Mouse (Mus musculus) heart, embryonic 13.5 days (tissue): ENCODE data around the gene Sdk2. TPM values are rescaled to one million over a fixed set of nuclear protein-coding genes. Genes with fewer than 3 reads are reported as not detected.

Experiments
- ATAC-seq: fragments of 200-750 bp; cut with Nextera tagmentation; 2 replicates; pipeline ENCODE4 v1.8.0; 2017; ENCODE audit warnings: moderate TSS enrichment; ENCODE audit not compliant: insufficient number of reproducible peaks, low FRiP score, low TSS enrichment; ENCODE audit errors: extremely low read depth
- H3K27ac ChIP-seq: fragments of 300-500 bp; sonication (generic); replicated peaks from 2 replicates; pipeline ENCODE4 v1.5.1; 2015; ENCODE audit warnings: moderate library complexity, mild to moderate bottlenecking, inconsistent platforms
- H3K27me3 ChIP-seq: fragments of 300-500 bp; sonication (generic); replicated peaks from 2 replicates; pipeline ENCODE4 v1.6.1; 2015; ENCODE audit warnings: mild to moderate bottlenecking, inconsistent platforms
- H3K36me3 ChIP-seq: fragments of 300-500 bp; sonication (generic); 2 replicates; pipeline ENCODE4 v1.6.1; 2015; ENCODE audit warnings: mild to moderate bottlenecking, inconsistent platforms
- H3K4me1 ChIP-seq: fragments of 300-500 bp; sonication (generic); 2 replicates; pipeline ENCODE4 v1.6.1; 2015; ENCODE audit warnings: inconsistent platforms
- H3K4me2 ChIP-seq: fragments of 300-500 bp; sonication (generic); 2 replicates; pipeline ENCODE4 v1.6.1; 2015; ENCODE audit warnings: inconsistent platforms, mild to moderate bottlenecking, moderate library complexity
- H3K4me3 ChIP-seq: fragments of 300-500 bp; sonication (generic); 2 replicates; pipeline ENCODE4 v1.5.1; 2015; ENCODE audit warnings: moderate library complexity, mild to moderate bottlenecking, inconsistent platforms
- H3K9ac ChIP-seq: fragments of 300-500 bp; sonication (generic); 2 replicates; pipeline ENCODE4 v1.6.1; 2015; ENCODE audit warnings: inconsistent platforms, mild to moderate bottlenecking, moderate library complexity
- H3K9me3 ChIP-seq: fragments of 300-500 bp; sonication (generic); 2 replicates; pipeline ENCODE4 v1.6.1; 2016; ENCODE audit warnings: inconsistent platforms
- WGBS: fragments of 180-500 bp; shearing (Covaris S2); methylation state at CpG from one replicate; pipeline ENCODE4 v1.1.7; 2015; ENCODE audit warnings: mixed read lengths; 5-methylcytosine and 5-hydroxymethylcytosine counted together
- polyA plus RNA-seq: library from polyadenylated mRNA; unstranded; fragments of >200 nt; fragmentation: Nextera tagmentation; extraction: Ambion mirVana; gene quantifications from 2 replicates; pipeline ENCODE4 v1.2.1, GENCODE M21; 2015

Gene Sdk2
- polyA plus RNA-seq, 1 experiment from 2014 or later: 1.9 TPM

DNA sequence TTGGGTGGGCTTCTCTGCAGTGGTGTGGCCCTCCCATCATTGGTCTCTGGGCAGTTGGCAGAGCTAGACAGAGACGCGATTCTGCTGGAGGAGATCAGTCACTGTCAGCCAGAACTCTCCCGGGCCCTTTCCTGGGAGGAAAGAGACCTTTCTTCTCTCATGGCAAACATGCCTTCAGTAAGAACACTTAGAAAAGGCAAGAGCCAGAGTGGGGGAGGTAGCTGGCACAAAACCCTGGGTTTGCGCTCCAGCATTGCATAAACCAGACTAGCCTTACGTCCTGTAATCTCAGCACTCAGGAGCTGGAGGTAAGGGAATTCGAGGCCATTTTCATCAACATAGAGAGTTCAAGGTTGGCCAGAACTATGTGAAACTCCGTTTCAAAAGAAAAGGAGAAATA lies 306.4 kb downstream of the Sdk2 start:
- H3K4me1 ChIP-seq: 0 out of 2 replicates have a peak, but pooled peaks cover 13% of the 10 kb centered on the region
- no peak for ATAC-seq
- no peak overlapping the region for H3K27ac ChIP-seq
- no peaks in the 10 kb centered on the region for H3K27me3 ChIP-seq
- no peaks in the 10 kb centered on the region for H3K9me3 ChIP-seq
- no peaks in the 10 kb centered on the region for H3K36me3 ChIP-seq
- H3K4me2 ChIP-seq: no peak overlapping the region
- H3K4me3 ChIP-seq: no peak overlapping the region
- no peak overlapping the region for H3K9ac ChIP-seq
- WGBS: 49% methylated on average over 7 of the region's 7 CpGs

GRCm38 (mm10) chr11:113758851-113759250 lies 308.0 kb downstream of the Sdk2 start:
- no peak overlapping the region for H3K4me2 ChIP-seq
- H3K4me3 ChIP-seq: no peak overlapping the region
- ATAC-seq: no peak

GRCm38 (mm10) chr11:113756578-113756977 lies 310.3 kb downstream of the Sdk2 start:
- no peak overlapping the region for H3K9ac ChIP-seq
- 84% methylated on average over 12 of the region's 12 CpGs for WGBS
- H3K36me3 ChIP-seq: no peaks in the 10 kb centered on the region
- ATAC-seq: no peak
- no peaks in the 10 kb centered on the region for H3K27me3 ChIP-seq
- H3K4me2 ChIP-seq: no peak overlapping the region
- H3K4me1 ChIP-seq: peaks cover 11% of the 10 kb centered on the region
- no peak overlapping the region for H3K27ac ChIP-seq
- H3K9me3 ChIP-seq: no peaks in the 10 kb centered on the region
- H3K4me3 ChIP-seq: no peak overlapping the region

More at GRCm38 (mm10) chr11:113758851-113759250, 308.0 kb downstream of the Sdk2 start:
- Histone ChIP-seq H3K27me3 (no peaks in the 10 kb centered on the region), H3K9me3 (no peaks in the 10 kb centered on the region), H3K4me1 (0 out of 2 replicates have a peak, but pooled peaks cover 11% of the 10 kb centered on the region), H3K36me3 (no peaks in the 10 kb centered on the region), H3K27ac (no peak overlapping the region), H3K9ac (no peak overlapping the region)
- WGBS: 89% methylated on average over 5 of the region's 5 CpGs

GRCm38 (mm10) chr11:113755878-113756277 lies 311.0 kb downstream of the Sdk2 start:
- Histone ChIP-seq H3K9me3 (no peaks in the 10 kb centered on the region), H3K4me3 (no peak overlapping the region), H3K4me2 (no peak overlapping the region), H3K27ac (no peak overlapping the region), H3K36me3 (no peaks in the 10 kb centered on the region), H3K27me3 (no peaks in the 10 kb centered on the region), H3K4me1 (peaks cover 11% of the 10 kb centered on the region), H3K9ac (no peak overlapping the region)
- 82% methylated on average over 14 of the region's 14 CpGs for WGBS
- no peak for ATAC-seq

GRCm38 (mm10) chr11:113754845-113755244 lies 312.0 kb downstream of the Sdk2 start:
- Histone ChIP-seq H3K9me3 (no peaks in the 10 kb centered on the region), H3K4me2 (no peak overlapping the region), H3K27me3 (no peaks in the 10 kb centered on the region), H3K4me3 (no peak overlapping the region), H3K4me1 (peaks cover 13% of the 10 kb centered on the region), H3K36me3 (no peaks in the 10 kb centered on the region), H3K27ac (no peak overlapping the region), H3K9ac (no peak overlapping the region)
- ATAC-seq: no peak
- 48% methylated on average over 9 of the region's 9 CpGs for WGBS

- no peak overlapping the region for H3K4me3 ChIP-seq
- 95% methylated on average over 10 of the region's 10 CpGs for WGBS
- peak overlapping the region; percentile 89; the same call in 1 of the 2 replicates for H3K27ac ChIP-seq
- no peaks in the 10 kb centered on the region for H3K27me3 ChIP-seq
- peak overlapping the region; percentile 80 for H3K4me2 ChIP-seq
- peaks cover 33% of the 10 kb centered on the region for H3K4me1 ChIP-seq
- ATAC-seq: no peak
- no peaks in the 10 kb centered on the region for H3K36me3 ChIP-seq
- no peaks in the 10 kb centered on the region for H3K9me3 ChIP-seq
- H3K9ac ChIP-seq: peak overlapping the region; percentile 91; the same call in 1 of the 2 replicates
Measured at GRCm38 (mm10) chr11:113752685-113753430, 314.0 kb downstream of the Sdk2 start.

DNA sequence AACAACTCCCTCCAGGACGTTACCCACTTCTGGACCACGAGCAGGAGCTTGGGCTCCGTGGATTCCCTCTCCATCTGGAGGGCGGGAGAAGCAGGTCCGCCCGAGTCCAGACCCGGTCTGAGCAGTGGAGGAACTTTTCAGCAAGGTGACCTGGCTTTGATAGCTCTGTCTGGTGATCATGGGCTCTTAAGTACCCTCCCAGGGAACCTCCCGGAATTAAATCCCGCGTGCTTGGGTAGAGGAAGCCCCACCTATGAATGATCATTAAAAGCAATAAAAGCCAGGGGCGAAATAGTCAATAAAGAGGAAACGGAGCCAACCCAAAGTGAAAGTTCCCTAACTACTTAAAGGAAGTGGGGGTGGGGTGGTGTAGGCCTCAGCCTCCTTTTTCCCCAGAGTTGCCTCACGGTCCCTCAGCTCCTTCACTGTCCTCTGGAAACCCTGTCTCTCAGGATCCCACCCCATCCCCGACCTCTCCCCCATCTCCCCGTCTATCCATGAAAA lies 314.6 kb downstream of the Sdk2 start:
- Histone ChIP-seq H3K4me1 (peaks cover 40% of the 10 kb centered on the region), H3K27me3 (no peaks in the 10 kb centered on the region), H3K9me3 (no peaks in the 10 kb centered on the region), H3K4me3 (peak overlapping the region; percentile 79), H3K27ac (peak overlapping the region; percentile 89), H3K4me2 (peak overlapping the region; percentile 80), H3K36me3 (no peaks in the 10 kb centered on the region), H3K9ac (peak overlapping the region; percentile 91)
- WGBS: 19% methylated on average over 15 of the region's 15 CpGs
- ATAC-seq: no peak

- Histone ChIP-seq H3K4me1 (peaks cover 45% of the 10 kb centered on the region), H3K4me2 (peak within 1 kb of the TSS; percentile 80), H3K4me3 (peak within 1 kb of the TSS; percentile 79), H3K36me3 (no peaks in the 10 kb centered on the region), H3K27me3 (no peaks in the 10 kb centered on the region), H3K9me3 (no peaks in the 10 kb centered on the region), H3K27ac (peak within 1 kb of the TSS; percentile 89), H3K9ac (peak within 1 kb of the TSS; percentile 91)
- under 1% methylated on average over 44 of the region's 44 CpGs for WGBS
- ATAC-seq: peak; percentile 71
Measured at GRCm38 (mm10) chr11:113751484-113752084, 315.3 kb downstream of the Sdk2 start, which contains the start of gene Cdc42ep4. Gene Cdc42ep4, minus strand, starts transcription at chr11:113751881.

DNA sequence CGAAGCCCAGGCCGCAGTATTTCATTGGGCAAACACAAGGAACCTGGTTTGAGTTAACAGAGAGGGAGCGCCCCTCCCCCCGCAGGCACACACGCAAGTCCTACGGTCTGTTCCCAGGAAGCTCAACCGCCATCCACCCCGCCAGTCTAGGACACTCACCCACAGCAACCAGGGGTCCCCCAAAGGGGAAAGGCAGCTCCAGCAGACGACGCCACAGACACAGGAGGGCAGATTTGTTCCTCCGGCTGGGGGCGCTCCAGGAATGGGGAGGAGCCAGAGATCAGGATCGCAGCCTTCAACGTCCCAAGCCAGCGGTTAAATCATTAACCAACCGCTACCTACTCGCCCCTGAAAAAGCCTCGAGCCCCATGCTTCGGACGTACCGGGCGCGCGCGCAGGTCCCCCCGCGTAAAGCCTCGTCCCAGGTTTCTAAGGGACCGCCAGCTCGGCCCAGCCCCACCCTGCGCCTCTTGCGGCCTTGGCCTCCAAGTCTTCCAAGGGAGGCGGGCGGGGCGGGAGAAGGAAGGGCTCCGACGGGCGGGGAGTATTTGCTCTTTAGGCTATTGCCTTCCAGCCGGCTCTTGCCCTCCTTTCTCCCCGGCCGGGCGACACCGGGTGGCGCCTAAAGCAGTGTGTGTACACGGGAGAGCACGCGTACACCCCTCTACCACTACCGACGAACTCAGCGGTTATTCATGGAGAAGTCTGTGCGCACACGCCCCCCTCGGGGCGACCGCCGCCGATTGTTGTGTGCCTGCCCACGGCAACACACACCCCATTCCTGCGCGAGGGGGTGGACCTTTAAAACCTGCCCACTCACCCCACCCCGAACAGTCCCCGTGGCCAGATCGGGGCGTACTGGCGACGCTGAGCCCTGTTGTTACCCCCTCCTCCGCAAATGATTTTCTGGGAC lies 316.0 kb downstream of the Sdk2 start:
- Histone ChIP-seq H3K27me3 (no peaks in the 10 kb centered on the region), H3K36me3 (peaks cover 4% of the 10 kb centered on the region; the same call in 1 of the 2 replicates), H3K4me3 (peak overlapping the region; percentile 79), H3K9ac (peak overlapping the region; percentile 91), H3K9me3 (no peaks in the 10 kb centered on the region), H3K4me1 (peaks cover 45% of the 10 kb centered on the region), H3K27ac (peak overlapping the region; percentile 89), H3K4me2 (peak overlapping the region; percentile 80)
- under 1% methylated on average over 67 of the region's 67 CpGs for WGBS
- peak; percentile 17 for ATAC-seq

GRCm38 (mm10) chr11:113749749-113750351 lies 317.0 kb downstream of the Sdk2 start:
- 11% methylated on average over 9 of the region's 9 CpGs for WGBS
- peak overlapping the region; percentile 91 for H3K9ac ChIP-seq
- H3K27ac ChIP-seq: peak overlapping the region; percentile 89
- peaks cover 52% of the 10 kb centered on the region for H3K4me1 ChIP-seq
- H3K4me2 ChIP-seq: peak overlapping the region; percentile 80
- H3K4me3 ChIP-seq: peak overlapping the region; percentile 79
- H3K27me3 ChIP-seq: no peaks in the 10 kb centered on the region
- peaks cover 5% of the 10 kb centered on the region; the same call in 1 of the 2 replicates for H3K36me3 ChIP-seq
- H3K9me3 ChIP-seq: no peaks in the 10 kb centered on the region
- no peak for ATAC-seq
